Mouse (Mus musculus) forebrain, embryonic 11.5 days (tissue): ENCODE results near the gene Reln. TPM values are rescaled to one million over a fixed set of nuclear protein-coding genes. Genes with fewer than 3 reads are reported as not detected.

ENCODE experiments used
- ATAC-seq: fragments of 200-750 bp; cut with Nextera tagmentation; replicated peaks from 2 replicates; pipeline ENCODE4 v1.8.0; 2017; ENCODE audit warnings: moderate TSS enrichment; ENCODE audit not compliant: low FRiP score
- DNase-seq: peaks from one replicate; pipeline ENCODE4 v3.0.0-alpha.2; 2017; ENCODE audit warnings: low spot score
- H3K27ac ChIP-seq: fragments of 300-500 bp; sonication (generic); 2 replicates; pipeline ENCODE4 v1.5.1; 2014; ENCODE audit warnings: low read depth, low read length
- H3K27me3 ChIP-seq: fragments of 300-500 bp; sonication (generic); 2 replicates; pipeline ENCODE4 v1.6.1; 2014; ENCODE audit warnings: mild to moderate bottlenecking, low read length, mixed read lengths; ENCODE audit not compliant: control insufficient read depth, insufficient read depth
- H3K36me3 ChIP-seq: fragments of 300-500 bp; sonication (generic); 2 replicates; pipeline ENCODE4 v1.6.1; 2014; ENCODE audit warnings: mild to moderate bottlenecking, low read length, moderate library complexity, mixed read lengths; ENCODE audit not compliant: control insufficient read depth, insufficient read depth
- H3K4me1 ChIP-seq: fragments of 300-500 bp; sonication (generic); replicated peaks from 2 replicates; pipeline ENCODE4 v1.6.1; 2014; ENCODE audit warnings: low read length, mixed read lengths; ENCODE audit not compliant: control insufficient read depth, insufficient read depth
- H3K4me2 ChIP-seq: fragments of 300-500 bp; sonication (generic); 2 replicates; pipeline ENCODE4 v1.6.1; 2014; ENCODE audit warnings: low read depth, mild to moderate bottlenecking, low read length, moderate library complexity, mixed read lengths; ENCODE audit not compliant: severe bottlenecking
- H3K4me3 ChIP-seq: fragments of 300-500 bp; sonication (generic); 2 replicates; pipeline ENCODE4 v1.5.1; 2014; ENCODE audit warnings: low read depth, low read length
- H3K9ac ChIP-seq: fragments of 300-500 bp; sonication (generic); 2 replicates; pipeline ENCODE4 v1.6.1; 2014; ENCODE audit warnings: low read length
- H3K9me3 ChIP-seq: fragments of 300-500 bp; sonication (generic); 2 replicates; pipeline ENCODE4 v1.6.1; 2016; ENCODE audit warnings: low read length, mixed read lengths; ENCODE audit not compliant: control insufficient read depth
- WGBS: fragments of 180-500 bp; shearing (Covaris S2); extraction: QIAGEN DNeasy Blood & Tissue Kit; methylation state at CpG from one replicate; pipeline ENCODE4 v1.1.7; 2014; 5-methylcytosine and 5-hydroxymethylcytosine counted together
- polyA plus RNA-seq: library from polyadenylated mRNA; unstranded; fragments of >200 nt; fragmentation: Nextera tagmentation; extraction: Ambion mirVana; gene quantifications from 2 replicates; pipeline ENCODE4 v1.2.1, GENCODE M21; 2014

Gene Reln
- polyA plus RNA-seq, 1 experiment from 2014 or later: 15.1 TPM

- Histone ChIP-seq H3K27ac (no peak overlapping the region), H3K4me2 (no peak overlapping the region), H3K36me3 (no peaks in the 10 kb centered on the region), H3K4me1 (no peaks in the 10 kb centered on the region), H3K4me3 (no peak overlapping the region), H3K9me3 (no peaks in the 10 kb centered on the region), H3K9ac (no peak overlapping the region), H3K27me3 (no peaks in the 10 kb centered on the region)
- no peak for DNase-seq
- ATAC-seq: no peak
- 82% methylated on average over 3 of the region's 3 CpGs for WGBS
Observed at GRCm38 (mm10) chr5:22190333-22190732, 154.2 kb downstream of the Reln start.

- no peak for DNase-seq
- no peak overlapping the region for H3K4me3 ChIP-seq
- no peaks in the 10 kb centered on the region for H3K4me1 ChIP-seq
- H3K36me3 ChIP-seq: no peaks in the 10 kb centered on the region
- 83% methylated on average over 3 of the region's 3 CpGs for WGBS
- ATAC-seq: no peak
- H3K27ac ChIP-seq: no peak overlapping the region
- no peak overlapping the region for H3K9ac ChIP-seq
- no peak overlapping the region for H3K4me2 ChIP-seq
- H3K27me3 ChIP-seq: no peaks in the 10 kb centered on the region
- no peaks in the 10 kb centered on the region for H3K9me3 ChIP-seq
Observed at GRCm38 (mm10) chr5:22187599-22187998, 156.9 kb downstream of the Reln start.

- no peaks in the 10 kb centered on the region for H3K27me3 ChIP-seq
- H3K9me3 ChIP-seq: no peaks in the 10 kb centered on the region
- DNase-seq: no peak
- H3K36me3 ChIP-seq: no peaks in the 10 kb centered on the region
- H3K4me1 ChIP-seq: no peaks in the 10 kb centered on the region
- no peak overlapping the region for H3K27ac ChIP-seq
- no peak overlapping the region for H3K4me3 ChIP-seq
- no peak overlapping the region for H3K4me2 ChIP-seq
- no peak for ATAC-seq
- 90% methylated on average over 5 of the region's 5 CpGs for WGBS
- H3K9ac ChIP-seq: no peak overlapping the region
Observed at GRCm38 (mm10) chr5:22176480-22176879, 168.0 kb downstream of the Reln start.

GRCm38 (mm10) chr5:22171336-22171735, 173.2 kb downstream of the Reln start:
- Histone ChIP-seq H3K27me3 (no peaks in the 10 kb centered on the region), H3K36me3 (no peaks in the 10 kb centered on the region), H3K4me1 (no peaks in the 10 kb centered on the region), H3K27ac (no peak overlapping the region), H3K9me3 (no peaks in the 10 kb centered on the region), H3K4me2 (no peak overlapping the region), H3K4me3 (no peak overlapping the region), H3K9ac (no peak overlapping the region)
- ATAC-seq: no peak
- no peak for DNase-seq
- WGBS: 92% methylated on average over 5 of the region's 5 CpGs

GRCm38 (mm10) chr5:22164060-22164934, 180.2 kb downstream of the Reln start:
- Histone ChIP-seq H3K4me3 (no peak overlapping the region), H3K27me3 (no peaks in the 10 kb centered on the region), H3K36me3 (no peaks in the 10 kb centered on the region), H3K4me2 (no peak overlapping the region), H3K4me1 (no peaks in the 10 kb centered on the region), H3K9ac (no peak overlapping the region), H3K9me3 (no peaks in the 10 kb centered on the region), H3K27ac (0 out of 2 replicates have a peak overlapping the region, but pooled peaks have one; percentile 25)
- 59% methylated on average over 10 of the region's 10 CpGs for WGBS
- 0 out of 2 replicates have a peak, but pooled peaks have one; percentile 60 for ATAC-seq
- DNase-seq: no peak

GRCm38 (mm10) chr5:22160935-22161334, 183.6 kb downstream of the Reln start:
- H3K36me3 ChIP-seq: no peaks in the 10 kb centered on the region
- H3K9me3 ChIP-seq: no peaks in the 10 kb centered on the region
- 59% methylated on average over 2 of the region's 2 CpGs for WGBS
- H3K4me1 ChIP-seq: no peaks in the 10 kb centered on the region
- H3K27me3 ChIP-seq: no peaks in the 10 kb centered on the region
- no peak for ATAC-seq
- no peak overlapping the region for H3K9ac ChIP-seq
- H3K27ac ChIP-seq: no peak overlapping the region
- no peak overlapping the region for H3K4me2 ChIP-seq
- DNase-seq: no peak
- no peak overlapping the region for H3K4me3 ChIP-seq

- Histone ChIP-seq H3K4me3 (no peak overlapping the region), H3K27ac (no peak overlapping the region), H3K9me3 (no peaks in the 10 kb centered on the region), H3K9ac (no peak overlapping the region), H3K4me2 (no peak overlapping the region), H3K36me3 (no peaks in the 10 kb centered on the region), H3K27me3 (no peaks in the 10 kb centered on the region), H3K4me1 (no peaks in the 10 kb centered on the region)
- no peak for DNase-seq
- WGBS: 88% methylated on average over 11 of the region's 11 CpGs
- no peak for ATAC-seq
Observed at GRCm38 (mm10) chr5:22158754-22159153, 185.7 kb downstream of the Reln start.

- 33% methylated on average over 6 of the region's 6 CpGs for WGBS
- Histone ChIP-seq H3K27ac (no peak overlapping the region), H3K9ac (no peak overlapping the region)
Observed at GRCm38 (mm10) chr5:22153601-22154000, 190.9 kb downstream of the Reln start.

GRCm38 (mm10) chr5:22141821-22142220, 202.7 kb downstream of the Reln start:
- H3K27ac ChIP-seq: no peak overlapping the region
- no peaks in the 10 kb centered on the region for H3K27me3 ChIP-seq
- H3K4me2 ChIP-seq: no peak overlapping the region
- H3K36me3 ChIP-seq: no peaks in the 10 kb centered on the region
- ATAC-seq (no peak), DNase-seq (no peak)
- no peak overlapping the region for H3K9ac ChIP-seq
- H3K9me3 ChIP-seq: no peaks in the 10 kb centered on the region
- WGBS: 81% methylated on average over 4 of the region's 4 CpGs
- no peak overlapping the region for H3K4me3 ChIP-seq
- no peaks in the 10 kb centered on the region for H3K4me1 ChIP-seq

More at GRCm38 (mm10) chr5:22153601-22154000, 190.9 kb downstream of the Reln start:
- no peak overlapping the region for H3K4me2 ChIP-seq
- H3K27me3 ChIP-seq: no peaks in the 10 kb centered on the region
- ATAC-seq (no peak), DNase-seq (no peak)
- no peaks in the 10 kb centered on the region for H3K4me1 ChIP-seq
- no peaks in the 10 kb centered on the region for H3K36me3 ChIP-seq
- H3K4me3 ChIP-seq: no peak overlapping the region
- H3K9me3 ChIP-seq: no peaks in the 10 kb centered on the region
